Mouse (Mus musculus) CD4-positive naive resting alpha-beta T cell, adult 76 days (primary cell): ENCODE measurements around the gene Nxn. TPM values are rescaled to one million over a fixed set of nuclear protein-coding genes. Genes with fewer than 3 reads are reported as not detected.

Experiments used
- total RNA-seq: library from RNA; stranded (reverse); gene quantifications from one replicate; pipeline ENCODE4 v1.2.4, GENCODE M21; 2023

Gene Nxn
- 7.4 TPM for total RNA-seq

GRCm38 (mm10) chr11:76398798-76399586 lies at the start of gene Nxn:
Gene Nxn, minus strand, starts transcription at chr11:76399140.

GRCm38 (mm10) chr11:76406702-76407583 lies 8.0 kb upstream of the Nxn start, which contains the start of gene Timm22:
Gene Timm22, plus strand, starts transcription at chr11:76406952.

GRCm38 (mm10) chr11:76242901-76243810 lies 155.8 kb downstream of the Nxn start, which contains the start of the genes Mrm3 and Glod4:
Gene Mrm3, plus strand, starts transcription at chr11:76243715.
Gene Glod4, minus strand, starts transcription at chr11:76243725.

GRCm38 (mm10) chr11:76217390-76217800 lies 181.5 kb downstream of the Nxn start, which contains the start of the genes Dbil5 and Gemin4:
Gene Dbil5, plus strand, starts transcription at chr11:76217608.
Gene Gemin4, minus strand, starts transcription at chr11:76217664.

Other genes starting within 250 kb of the Nxn start
- 59.5 TPM for gene Vps53, start 219.5 kb downstream of the Nxn start, total RNA-seq
- 3.7 TPM for gene Fam57a, start 219.5 kb downstream of the Nxn start, total RNA-seq
- not detected for gene Dbil5, start 181.5 kb downstream of the Nxn start, total RNA-seq
- gene Gemin4, start 181.5 kb downstream of the Nxn start, total RNA-seq = 4.7 TPM
- 13.3 TPM for gene Mrm3, start 155.4 kb downstream of the Nxn start, total RNA-seq
- gene Glod4, start 155.4 kb downstream of the Nxn start, total RNA-seq = 14.7 TPM
- gene Timm22, start 7.8 kb upstream of the Nxn start, total RNA-seq = 14.7 TPM
- gene Abr, start 223.2 kb upstream of the Nxn start, total RNA-seq = 52.2 TPM